Mouse (Mus musculus) kidney, postnatal 0 days (tissue): ENCODE results near the gene Clba1. TPM values are rescaled to one million over a fixed set of nuclear protein-coding genes. Genes with fewer than 3 reads are reported as not detected.

Source experiments
- ATAC-seq: fragments of 200-750 bp; cut with Nextera tagmentation; replicated peaks from 2 replicates; pipeline ENCODE4 v1.8.0; 2017; ENCODE audit warnings: low read depth, moderate number of reproducible peaks, moderate TSS enrichment, moderate library complexity; ENCODE audit not compliant: low FRiP score
- DNase-seq: peaks from one replicate; pipeline ENCODE4 v3.0.0-alpha.2; 2016; ENCODE audit warnings: low spot score
- H3K27ac ChIP-seq: fragments of 300-500 bp; sonication (generic); 2 replicates; pipeline ENCODE4 v1.5.1; 2014; ENCODE audit warnings: mild to moderate bottlenecking
- H3K27me3 ChIP-seq: fragments of 300-500 bp; sonication (generic); 2 replicates; pipeline ENCODE4 v1.6.1; 2014; ENCODE audit warnings: low read length, mixed read lengths; ENCODE audit not compliant: insufficient read depth
- H3K36me3 ChIP-seq: fragments of 300-500 bp; sonication (generic); 2 replicates; pipeline ENCODE4 v1.6.1; 2014; ENCODE audit warnings: low read length, mixed read lengths; ENCODE audit not compliant: insufficient read depth
- H3K4me1 ChIP-seq: fragments of 300-500 bp; sonication (generic); replicated peaks from 2 replicates; pipeline ENCODE4 v1.6.1; 2014; ENCODE audit warnings: antibody characterized with exemption, low read length, mixed read lengths; ENCODE audit not compliant: insufficient read depth
- H3K4me2 ChIP-seq: fragments of 300-500 bp; sonication (generic); 2 replicates; pipeline ENCODE4 v1.6.1; 2014; ENCODE audit warnings: mild to moderate bottlenecking, low read length, moderate library complexity, mixed read lengths
- H3K4me3 ChIP-seq: fragments of 300-500 bp; sonication (generic); replicated peaks from 2 replicates; pipeline ENCODE4 v1.5.1; 2014; ENCODE audit warnings: low read depth, low read length
- H3K9ac ChIP-seq: fragments of 300-500 bp; sonication (generic); 2 replicates; pipeline ENCODE4 v1.6.1; 2014; ENCODE audit warnings: low read depth, low read length
- H3K9me3 ChIP-seq: fragments of 300-500 bp; sonication (generic); replicated peaks from 2 replicates; pipeline ENCODE4 v1.6.1; 2016; ENCODE audit warnings: low read length, inconsistent platforms, mixed read lengths
- CTCF ChIP-seq: IDR thresholded peaks from 2 replicates; pipeline ENCODE4 v1.5.1; 2016; ENCODE audit warnings: antibody characterized with exemption, low read depth, mild to moderate bottlenecking, moderate library complexity
- WGBS: fragments of 180-500 bp; shearing (Covaris S2); extraction: QIAGEN DNeasy Blood & Tissue Kit; methylation state at CpG from one replicate; pipeline ENCODE4 v1.1.7; 2014; 5-methylcytosine and 5-hydroxymethylcytosine counted together
- polyA plus RNA-seq: library from polyadenylated mRNA; unstranded; fragments of >200 nt; fragmentation: Nextera tagmentation; extraction: Ambion mirVana; gene quantifications from 2 replicates; pipeline ENCODE4 v1.2.1, GENCODE M21; 2015

Gene Clba1
- polyA plus RNA-seq, 1 experiment from 2014 or later = 16.0 TPM

GRCm38 (mm10) chr12:112843803-112844202, 35.1 kb downstream of the Clba1 start:
- H3K27me3 ChIP-seq = no peaks in the 10 kb centered on the region
- H3K4me1 ChIP-seq = no peaks in the 10 kb centered on the region
- WGBS = 14% methylated on average over 3 of the region's 3 CpGs
- no peak overlapping the region for H3K4me2 ChIP-seq
- peak; percentile 99 for TF ChIP-seq CTCF
- ATAC-seq (peak; percentile 89), DNase-seq (peak; percentile 81)
- H3K4me3 ChIP-seq = no peak overlapping the region
- no peaks in the 10 kb centered on the region for H3K36me3 ChIP-seq
- H3K9me3 ChIP-seq = no peaks in the 10 kb centered on the region
- H3K9ac ChIP-seq = no peak overlapping the region
- H3K27ac ChIP-seq = no peak overlapping the region

- H3K27me3 ChIP-seq = no peaks in the 10 kb centered on the region
- no peaks in the 10 kb centered on the region for H3K4me1 ChIP-seq
- ATAC-seq (no peak), DNase-seq (no peak)
- TF ChIP-seq CTCF = no peak
- no peak overlapping the region for H3K9ac ChIP-seq
- no peaks in the 10 kb centered on the region for H3K36me3 ChIP-seq
- H3K4me3 ChIP-seq = no peak overlapping the region
- 100% methylated on average over 2 of the region's 2 CpGs for WGBS
- H3K27ac ChIP-seq = no peak overlapping the region
- H3K9me3 ChIP-seq = no peaks in the 10 kb centered on the region
- H3K4me2 ChIP-seq = no peak overlapping the region
Observed at GRCm38 (mm10) chr12:112847880-112848279, 39.1 kb downstream of the Clba1 start.

GRCm38 (mm10) chr12:112849235-112850022, 40.7 kb downstream of the Clba1 start:
- Histone ChIP-seq H3K4me2 (no peak overlapping the region), H3K36me3 (no peaks in the 10 kb centered on the region), H3K27me3 (no peaks in the 10 kb centered on the region), H3K4me1 (no peaks in the 10 kb centered on the region), H3K4me3 (no peak overlapping the region), H3K27ac (no peak overlapping the region), H3K9me3 (no peaks in the 10 kb centered on the region), H3K9ac (no peak overlapping the region)
- ATAC-seq = peak; percentile 48; the same call in 1 of the 2 replicates
- peak; percentile 35 for DNase-seq
- TF ChIP-seq CTCF = peak; percentile 47
- 73% methylated on average over 11 of the region's 11 CpGs for WGBS

GRCm38 (mm10) chr12:112850344-112850743, 41.6 kb downstream of the Clba1 start:
- no peak overlapping the region for H3K4me2 ChIP-seq
- TF ChIP-seq CTCF = no peak
- H3K27me3 ChIP-seq = no peaks in the 10 kb centered on the region
- H3K9me3 ChIP-seq = no peaks in the 10 kb centered on the region
- no peaks in the 10 kb centered on the region for H3K36me3 ChIP-seq
- H3K9ac ChIP-seq = no peak overlapping the region
- DNase-seq = no peak
- H3K27ac ChIP-seq = no peak overlapping the region
- no peak for ATAC-seq
- no peak overlapping the region for H3K4me3 ChIP-seq
- no peaks in the 10 kb centered on the region for H3K4me1 ChIP-seq
- 71% methylated on average over 9 of the region's 9 CpGs for WGBS

- DNase-seq (no peak), ATAC-seq (no peak)
- H3K9ac ChIP-seq = no peak overlapping the region
- no peak overlapping the region for H3K4me2 ChIP-seq
- H3K9me3 ChIP-seq = no peaks in the 10 kb centered on the region
- no peak for TF ChIP-seq CTCF
- H3K27ac ChIP-seq = no peak overlapping the region
- no peaks in the 10 kb centered on the region for H3K4me1 ChIP-seq
- 33% methylated on average over 8 of the region's 8 CpGs for WGBS
- no peaks in the 10 kb centered on the region for H3K27me3 ChIP-seq
- no peaks in the 10 kb centered on the region for H3K36me3 ChIP-seq
- H3K4me3 ChIP-seq = no peak overlapping the region
Observed at GRCm38 (mm10) chr12:112851116-112851515, 42.4 kb downstream of the Clba1 start.

GRCm38 (mm10) chr12:112853050-112853729, 44.5 kb downstream of the Clba1 start:
- Histone ChIP-seq H3K9me3 (no peaks in the 10 kb centered on the region), H3K4me1 (no peaks in the 10 kb centered on the region), H3K36me3 (no peaks in the 10 kb centered on the region), H3K9ac (no peak overlapping the region), H3K27me3 (no peaks in the 10 kb centered on the region), H3K27ac (no peak overlapping the region), H3K4me3 (no peak overlapping the region), H3K4me2 (no peak overlapping the region)
- ATAC-seq (no peak), DNase-seq (no peak)
- no peak for TF ChIP-seq CTCF
- WGBS = 55% methylated on average over 11 of the region's 11 CpGs
